Mouse (Mus musculus) heart, adult 2 months (tissue): Measurements from ENCODE around the gene Eme2. TPM values are rescaled to one million over a fixed set of nuclear protein-coding genes. Genes with fewer than 3 reads are reported as not detected.

ENCODE experiments used
- DNase-seq, 2 experiments: peaks; one replicate each; pipeline ENCODE4 v3.0.0; 2021
- H3K27ac ChIP-seq: fragments of 200-600 bp; 2 replicates; pipeline ENCODE4 v1.8.1; 2022
- H3K27me3 ChIP-seq: fragments of 200-500 bp; 2 replicates; pipeline ENCODE4 v1.6.1; 2012; ENCODE audit warnings: mild to moderate bottlenecking, low read length, inconsistent platforms, mixed read lengths; ENCODE audit not compliant: control insufficient read depth, insufficient read depth
- H3K36me3 ChIP-seq: fragments of 200-500 bp; 2 replicates; pipeline ENCODE4 v1.6.1; 2012; ENCODE audit warnings: low read length, inconsistent platforms; ENCODE audit not compliant: control insufficient read depth, insufficient read depth
- H3K4me1 ChIP-seq: fragments of 200-500 bp; 2 replicates; pipeline ENCODE4 v1.6.1; 2011; ENCODE audit warnings: low read length; ENCODE audit not compliant: control insufficient read depth, insufficient read depth
- H3K4me3 ChIP-seq: fragments of 200-600 bp; 2 replicates; pipeline ENCODE4 v1.8.1; 2022
- H3K79me2 ChIP-seq: fragments of 200-500 bp; replicated peaks from 2 replicates; pipeline ENCODE4 v1.6.1; 2012; ENCODE audit warnings: mild to moderate bottlenecking, inconsistent platforms, low read length, moderate library complexity, mixed read lengths; ENCODE audit not compliant: control insufficient read depth, insufficient read depth
- H3K9ac ChIP-seq: fragments of 200-500 bp; 2 replicates; pipeline ENCODE4 v1.6.1; 2012; ENCODE audit warnings: low read depth, mild to moderate bottlenecking, control low read depth, inconsistent platforms, low read length, mixed read lengths
- CTCF ChIP-seq: fragments of 200-600 bp; IDR thresholded peaks from 2 replicates; pipeline ENCODE4 v1.8.1; 2022; ENCODE audit warnings: antibody characterized with exemption, mild to moderate bottlenecking, moderate library complexity
- EP300 ChIP-seq: fragments of 200-500 bp; IDR thresholded peaks from 2 replicates; pipeline ENCODE4 v1.6.1; 2011; ENCODE audit warnings: low read depth, low read length, control low read depth; ENCODE audit not compliant: insufficient read depth
- POLR2A ChIP-seq: fragments of 200-500 bp; IDR thresholded peaks from 2 replicates; pipeline ENCODE4 v1.6.1; 2011; ENCODE audit warnings: mild to moderate bottlenecking, low read depth, low read length, control low read depth; ENCODE audit not compliant: insufficient read depth
- WGBS: fragments of 180-500 bp; shearing (Covaris S2); methylation state at CpG from one replicate; pipeline ENCODE4 v1.1.7; 2018; 5-methylcytosine and 5-hydroxymethylcytosine counted together
- intact Hi-C: fragments of 180-260 bp; cut with DNase I; formaldehyde crosslinking; loops from one replicate; pipeline ENCODE4 v1.15.1; 2025
- polyA plus RNA-seq: library from polyadenylated mRNA; depleted of rRNA; stranded (reverse); fragments of >200 nt; gene quantifications from 2 replicates; pipeline ENCODE4 v1.2.3, GENCODE M21; 2012
- total RNA-seq, 2 experiments: library from RNA; stranded (reverse); gene quantifications; 2 replicates each; pipeline ENCODE4 v1.2.3; 2021

Eme2 gene
- total and polyA plus RNA-seq, 3 experiments: 16.9 to 20.3 (median 18.3) TPM

DNA sequence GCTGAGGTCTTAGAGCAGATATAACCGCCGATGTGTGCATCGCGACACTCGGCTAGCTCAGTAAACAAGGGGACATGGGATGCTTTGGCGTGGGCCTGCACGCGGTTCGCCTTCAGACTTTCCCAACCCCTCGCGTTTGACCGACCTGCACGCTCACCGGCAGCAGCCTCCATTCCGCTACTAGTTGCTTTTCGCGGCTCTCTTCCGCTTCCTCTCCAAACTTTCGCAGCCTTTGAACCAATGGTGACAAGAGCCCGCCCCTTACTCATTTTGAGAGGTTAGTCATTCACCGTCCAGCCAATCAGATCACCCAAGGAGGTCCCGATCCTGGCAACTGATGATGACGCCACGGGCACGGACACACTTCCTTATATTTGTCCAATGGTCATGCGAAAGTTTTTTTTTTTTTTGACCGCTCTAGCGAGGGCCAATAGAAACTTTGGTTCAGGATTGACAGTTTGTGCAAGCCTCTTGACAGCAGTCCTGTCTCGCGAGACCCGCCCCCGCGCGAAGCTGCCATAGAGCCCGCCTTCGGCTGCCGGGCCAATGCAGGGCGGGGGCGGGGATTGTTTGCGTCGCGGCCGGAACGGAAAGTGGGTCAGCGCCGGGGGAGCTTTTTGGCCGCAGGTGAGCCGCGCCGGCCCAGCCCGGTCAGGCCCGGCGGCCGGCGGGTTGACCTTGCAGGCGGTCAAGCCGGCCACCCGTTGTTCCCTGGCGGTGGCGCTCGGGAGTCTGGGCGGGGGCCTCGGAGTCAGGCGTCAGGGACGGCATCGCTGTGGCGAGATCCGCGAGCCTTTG lies 8.6 kb downstream of the Eme2 start, which contains the start of the genes Nubp2 and Spsb3:
Gene Nubp2 (minus strand): TSS at position 216 of the 798 bp plus-strand sequence.
Gene Spsb3 (plus strand): TSS at position 510 of the 798 bp plus-strand sequence.
- Histone ChIP-seq H3K9ac (peak within 1 kb of the TSS; percentile 84), H3K27me3 (no peaks in the 10 kb centered on the region), H3K36me3 (no peaks in the 10 kb centered on the region), H3K79me2 (no peaks in the 10 kb centered on the region), H3K4me1 (peaks cover 15% of the 10 kb centered on the region), H3K4me3 (peak within 1 kb of the TSS; percentile 95), H3K27ac (peak within 1 kb of the TSS; percentile 93)
- WGBS: under 1% methylated on average over 69 of the region's 69 CpGs
- intact Hi-C loops: no loop called here
- no peak for TF ChIP-seq EP300
- TF ChIP-seq POLR2A: peak; percentile 90
- peak; percentile 62 for TF ChIP-seq CTCF
- DNase-seq: peak; percentile 97 to 98

DNA sequence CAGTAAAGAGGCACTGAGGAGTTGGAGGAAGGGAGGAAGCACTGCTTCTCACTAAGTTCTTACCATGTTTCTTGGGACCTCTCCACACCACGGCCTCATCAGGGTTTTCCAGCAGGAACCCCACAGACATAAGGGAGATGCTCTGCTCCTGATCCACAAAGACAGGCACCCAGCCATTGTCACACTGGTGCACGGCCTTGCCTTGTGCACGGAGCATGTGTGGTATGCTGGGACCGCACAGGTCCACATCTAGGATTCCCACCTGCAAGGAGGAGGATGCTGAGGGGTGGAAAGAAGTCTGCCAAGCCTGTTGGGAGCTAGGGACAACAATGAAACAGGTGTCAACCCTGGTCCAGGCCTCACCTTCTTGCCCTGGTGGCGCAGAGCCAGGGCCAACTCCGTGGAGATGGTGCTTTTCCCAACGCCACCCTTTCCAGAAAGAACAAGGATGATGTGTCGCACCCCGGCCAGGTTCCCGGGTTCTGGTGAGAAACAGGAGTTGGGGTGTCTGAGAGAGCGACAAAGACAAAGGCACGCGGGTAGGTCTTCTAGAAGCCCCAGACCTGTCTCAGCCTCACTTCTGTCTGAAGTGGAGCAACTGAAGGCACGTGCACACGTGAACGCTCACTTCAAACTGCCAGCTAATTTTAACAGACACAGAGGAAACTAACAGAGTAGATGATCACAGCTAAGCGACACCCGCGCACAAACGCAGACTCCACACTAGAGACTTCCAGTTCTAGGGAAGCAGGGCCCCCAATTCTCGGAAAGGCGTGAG lies 9.3 kb downstream of the Eme2 start:
- peak overlapping the region; percentile 76 for H3K4me3 ChIP-seq
- peak overlapping the region; percentile 79 for H3K9ac ChIP-seq
- intact Hi-C loops: loop anchor here (2.0 kb wide), 1 partner anchor 35 kb away; the partner anchor contains the start of gene Fahd1
- H3K27ac ChIP-seq: peak overlapping the region; percentile 71
- H3K27me3 ChIP-seq: no peaks in the 10 kb centered on the region
- no peaks in the 10 kb centered on the region for H3K36me3 ChIP-seq
- TF ChIP-seq CTCF (no peak), EP300 (no peak), POLR2A (no peak)
- 20% methylated on average over 22 of the region's 22 CpGs for WGBS
- DNase-seq: peak in 1 of 2 experiments; percentile 21
- H3K79me2 ChIP-seq: no peaks in the 10 kb centered on the region
- H3K4me1 ChIP-seq: peaks cover 15% of the 10 kb centered on the region

DNA sequence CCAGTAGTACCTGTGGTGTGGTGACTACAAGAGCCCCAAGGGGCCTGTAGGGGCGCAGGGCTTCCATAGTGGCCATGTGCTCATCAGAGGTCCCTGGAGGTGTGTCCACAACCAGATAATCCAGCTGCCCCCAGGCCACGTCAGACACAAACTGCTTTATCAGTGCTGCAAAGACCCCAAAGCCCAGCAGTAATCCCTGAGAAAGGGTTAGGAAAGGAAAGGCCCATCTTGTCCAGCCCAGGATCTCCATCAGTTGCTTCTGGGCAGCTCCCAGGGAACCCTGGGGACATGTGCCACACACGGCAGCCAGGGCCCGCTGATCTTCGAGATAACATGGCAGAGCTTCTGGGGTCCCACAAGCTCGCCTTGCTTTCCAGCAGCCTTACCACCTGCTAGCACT lies 10.5 kb downstream of the Eme2 start:
- intact Hi-C loops: loop anchor here (2.0 kb wide), 1 partner anchor 34 kb away; the partner anchor contains the start of gene Fahd1
- WGBS: 81% methylated on average over 6 of the region's 6 CpGs

DNA sequence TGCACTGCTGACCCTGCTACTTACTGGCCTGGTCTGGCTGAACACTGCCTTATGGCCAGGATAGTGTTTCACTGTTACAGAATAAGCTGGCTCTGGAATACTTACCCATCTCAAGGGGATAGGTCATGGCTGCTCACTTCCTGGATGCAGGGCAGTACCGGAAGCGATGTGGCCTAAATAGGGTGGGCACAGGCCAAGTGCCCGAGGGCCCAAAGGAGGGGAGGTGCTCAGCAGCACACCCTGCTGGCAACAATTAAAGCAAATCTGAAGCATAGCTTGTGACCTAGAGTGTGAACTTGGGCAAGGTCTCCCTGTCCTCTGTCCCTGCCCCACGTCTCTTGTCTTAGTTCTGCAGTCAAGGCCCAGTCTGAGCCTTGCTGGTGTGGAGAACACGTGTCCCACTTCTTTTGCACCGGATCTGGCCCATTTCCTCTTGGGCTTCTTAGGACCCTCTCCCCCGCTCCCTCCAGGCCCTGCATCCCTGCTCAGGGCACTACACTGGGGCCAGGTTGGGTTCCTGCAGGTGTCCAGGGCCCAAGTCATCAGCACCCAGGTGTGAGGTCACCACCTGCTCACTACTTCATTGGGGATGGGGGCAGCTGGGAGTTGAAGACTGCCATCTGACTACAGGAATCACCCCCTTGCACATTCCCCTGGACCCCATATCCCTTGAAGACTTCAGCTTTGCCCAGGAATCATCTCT lies 13.0 kb downstream of the Eme2 start:
- Histone ChIP-seq H3K4me1 (peaks cover 8% of the 10 kb centered on the region), H3K79me2 (no peaks in the 10 kb centered on the region), H3K27me3 (no peaks in the 10 kb centered on the region), H3K4me3 (no peak overlapping the region), H3K36me3 (no peaks in the 10 kb centered on the region), H3K9ac (no peak overlapping the region), H3K27ac (no peak overlapping the region)
- intact Hi-C loops: loop anchor here (1.0 kb wide), 1 partner anchor 137 kb away; no protein-coding TSS in a partner anchor
- DNase-seq: peak; percentile 36 to 53
- WGBS: 36% methylated on average over 7 of the region's 7 CpGs
- TF ChIP-seq CTCF (peak; percentile 72), EP300 (no peak)

More for the DNA sequence above, 10.5 kb downstream of the Eme2 start:
- H3K36me3 ChIP-seq: no peaks in the 10 kb centered on the region
- H3K27me3 ChIP-seq: no peaks in the 10 kb centered on the region
- no peak for TF ChIP-seq EP300
- TF ChIP-seq POLR2A: no peak
- no peak for TF ChIP-seq CTCF
- no peak overlapping the region for H3K27ac ChIP-seq
- DNase-seq: no peak
- no peaks in the 10 kb centered on the region for H3K79me2 ChIP-seq
- H3K4me3 ChIP-seq: no peak overlapping the region
- H3K4me1 ChIP-seq: peaks cover 15% of the 10 kb centered on the region
- no peak overlapping the region for H3K9ac ChIP-seq

DNA sequence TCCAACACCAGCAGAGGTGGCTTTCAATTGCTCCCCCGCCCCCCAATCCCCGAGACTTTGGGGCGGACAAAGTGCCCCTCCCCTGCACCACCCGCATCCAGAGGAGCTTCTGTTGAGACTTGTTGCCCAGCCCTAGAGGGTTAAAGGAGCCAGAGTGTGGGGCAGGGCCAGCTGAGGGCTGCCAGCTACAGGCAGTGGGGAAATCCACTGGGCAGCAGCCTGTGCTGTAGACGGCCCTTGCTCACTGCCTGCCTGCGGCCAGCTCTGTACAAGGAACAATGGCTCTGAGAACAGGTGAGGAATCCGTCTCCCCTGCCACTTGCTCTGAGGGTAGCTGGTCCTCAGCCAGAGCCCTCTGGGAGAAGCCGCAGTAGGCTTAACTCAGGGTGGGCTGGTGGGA lies 16.4 kb downstream of the Eme2 start:
- H3K79me2 ChIP-seq: no peaks in the 10 kb centered on the region
- intact Hi-C loops: no loop called here
- H3K4me1 ChIP-seq: peaks cover 5% of the 10 kb centered on the region
- no peak overlapping the region for H3K4me3 ChIP-seq
- H3K27ac ChIP-seq: peak overlapping the region; percentile 80
- H3K9ac ChIP-seq: 0 out of 2 replicates have a peak overlapping the region, but pooled peaks have one; percentile 8
- H3K27me3 ChIP-seq: no peaks in the 10 kb centered on the region
- no peaks in the 10 kb centered on the region for H3K36me3 ChIP-seq
- no peak for TF ChIP-seq POLR2A
- no peak for TF ChIP-seq CTCF
- TF ChIP-seq EP300: no peak
- peak in 1 of 2 experiments; percentile 36 for DNase-seq
- WGBS: 73% methylated on average over 8 of the region's 8 CpGs
